Mouse (Mus musculus) left cerebral cortex, postnatal 25 days (tissue): ENCODE results near the gene Plk1. TPM values are rescaled to one million over a fixed set of nuclear protein-coding genes. Genes with fewer than 3 reads are reported as not detected.

Experiments
- DNase-seq, 2 experiments: peaks; one replicate each; pipeline ENCODE4 v3.0.0; 2022; ENCODE audit warnings: low spot score in 2 of 2, mixed read lengths in 1 of 2
- intact Hi-C: fragments of 180-260 bp; cut with DNase I; formaldehyde crosslinking; loops from one replicate; pipeline ENCODE4 v1.15.1; 2025
- total RNA-seq, 2 experiments: library from RNA; stranded (reverse); gene quantifications; 2 replicates each; pipeline ENCODE4 v1.2.3; 2021

The Plk1 gene
- total RNA-seq, 2 experiments from 2014 or later: 1.4 to 2.2 TPM

GRCm38 (mm10) chr7:122186043-122186442, 26.8 kb downstream of the Plk1 start, which contains the start of gene Ern2:
Gene Ern2 (minus strand): TSS chr7:122186207.
- intact Hi-C loops: no loop called here
- no peak for DNase-seq

GRCm38 (mm10) chr7:122189484-122189883, 30.2 kb downstream of the Plk1 start:
- DNase-seq: no peak
- intact Hi-C loops: no loop called here

- intact Hi-C loops: no loop called here
- no peak for DNase-seq
Observed at GRCm38 (mm10) chr7:122191097-122191496, 31.9 kb downstream of the Plk1 start.

- DNase-seq: no peak
- intact Hi-C loops: no loop called here
Observed at GRCm38 (mm10) chr7:122193919-122194318, 34.7 kb downstream of the Plk1 start.

GRCm38 (mm10) chr7:122196771-122197170, 37.5 kb downstream of the Plk1 start:
- intact Hi-C loops: no loop called here
- DNase-seq: no peak

GRCm38 (mm10) chr7:122197306-122197705, 38.1 kb downstream of the Plk1 start:
- intact Hi-C loops: no loop called here
- DNase-seq: peak; percentile 36 to 64

- intact Hi-C loops: loop anchor here (2.0 kb wide), 2 partner anchors 44 to 260 kb away; no protein-coding TSS in a partner anchor
Observed at GRCm38 (mm10) chr7:122199296-122199695, 40.1 kb downstream of the Plk1 start.

GRCm38 (mm10) chr7:122203936-122204335, 44.7 kb downstream of the Plk1 start:
- no peak for DNase-seq
- intact Hi-C loops: no loop called here

More at GRCm38 (mm10) chr7:122199296-122199695, 40.1 kb downstream of the Plk1 start:
- DNase-seq: peak; percentile 40 to 55

GRCm38 (mm10) chr7:122206121-122206520, 46.9 kb downstream of the Plk1 start:
- intact Hi-C loops: no loop called here
- DNase-seq: no peak

GRCm38 (mm10) chr7:122208276-122209021, 49.2 kb downstream of the Plk1 start:
- no peak for DNase-seq

GRCm38 (mm10) chr7:122219315-122219801, 60.1 kb downstream of the Plk1 start, which contains the start of gene Chp2:
Gene Chp2 (plus strand): TSS chr7:122219496.
- intact Hi-C loops: no loop called here
- no peak for DNase-seq

More at GRCm38 (mm10) chr7:122208276-122209021, 49.2 kb downstream of the Plk1 start:
- intact Hi-C loops: no loop called here

Other genes with a start within 250 kb of the Plk1 start
- 10 to 100 TPM; 39.4 to 40.9 TPM for gene Cog7, start 177.7 kb upstream of the Plk1 start, total RNA-seq
- 10 to 100 TPM; 27.7 to 33.5 TPM for gene Gga2, start 138.2 kb upstream of the Plk1 start, total RNA-seq
- 10 to 100 TPM; 66.1 to 67.8 TPM for gene Ubfd1, start 92.3 kb upstream of the Plk1 start, total RNA-seq
- 1 to 10 TPM; 8.3 to 9.0 TPM for gene Ears2, start 92.2 kb upstream of the Plk1 start, total RNA-seq
- 100 to 1,000 TPM; 258 to 307 TPM for gene Ndufab1, start 57.6 kb upstream of the Plk1 start, total RNA-seq
- 1 to 10 TPM; 1.0 to 2.6 TPM for gene Palb2, start 26.5 kb upstream of the Plk1 start, total RNA-seq
- 100 to 1,000 TPM in 1 of 2 experiments, 10 to 100 TPM in 1; 99.1 to 105 TPM for gene Dctn5, start 26.4 kb upstream of the Plk1 start, total RNA-seq
- gene Ern2, start 26.8 kb downstream of the Plk1 start, total RNA-seq: under 1 TPM; 0.25 to 0.44 TPM
- gene Chp2, start 60.1 kb downstream of the Plk1 start, total RNA-seq: 1 to 10 TPM; 3.3 to 4.0 TPM
- gene Prkcb, start 129.3 kb downstream of the Plk1 start, total RNA-seq: 1,000 to 10,000 TPM; 1,042 to 1,074 TPM